In genomic region chr14:102929545-102929944, GRCm38 (mm10) we compare ENCODE assay signal across 19 mouse cellular contexts.
"Had no signal": no experiment of that assay in that cellular context is flagged by ENCODE, and none has a peak within 500 bp of the region (broad histone marks: within the 10 kb centered on the region; RNA-seq: fewer than 3 reads in every experiment).

No protein-coding gene starts in this region.

- H3K4me1 ChIP-seq: liver, embryonic 13.5 days had no signal

- H3K27me3 ChIP-seq: liver, embryonic 13.5 days; neural tube, embryonic 12.5 days; neural tube, embryonic 15.5 days had no signal

- H3K9ac ChIP-seq: liver, embryonic 13.5 days; lung, embryonic 14.5 days; neural tube, embryonic 12.5 days; neural tube, embryonic 15.5 days had no signal

- H3K4me2 ChIP-seq: liver, embryonic 13.5 days; lung, embryonic 14.5 days; midbrain, embryonic 11.5 days; neural tube, embryonic 12.5 days; neural tube, embryonic 15.5 days had no signal

- H3K36me3 ChIP-seq: liver, embryonic 13.5 days; neural tube, embryonic 12.5 days; neural tube, embryonic 15.5 days had no signal

- H3K27ac ChIP-seq: left cerebral cortex, adult 2 months; liver, embryonic 13.5 days; macrophage; neural tube, embryonic 12.5 days; neural tube, embryonic 15.5 days; stomach, postnatal 0 days had no signal

- H3K9me3 ChIP-seq: liver, embryonic 13.5 days; neural tube, embryonic 12.5 days; neural tube, embryonic 15.5 days had no signal

- H3K4me3 ChIP-seq: left cerebral cortex, adult 2 months; liver, embryonic 13.5 days; neural tube, embryonic 12.5 days; neural tube, embryonic 15.5 days had no signal

- DNase-seq: kidney, adult 18-20 months; kidney, adult 9 months; kidney, postnatal 14 days; layer of hippocampus, postnatal 36 days; liver, embryonic 13.5 days; lung, embryonic 14.5 days; midbrain, embryonic 14.5 days; right cerebral cortex, adult 18-20 months; right cerebral cortex, postnatal 14 days; right cerebral cortex, postnatal 4 days; thymus, postnatal 36 days had no signal

- ATAC-seq: intestine, embryonic 16.5 days; lung, postnatal 0 days had no signal
